Mouse (Mus musculus) layer of hippocampus, adult 8-10 months (tissue): ENCODE measurements around the gene Mafg. TPM values are rescaled to one million over a fixed set of nuclear protein-coding genes. Genes with fewer than 3 reads are reported as not detected.

ENCODE experiments used
- DNase-seq, 2 experiments: peaks; one replicate each; pipeline ENCODE4 v3.0.0; 2022; ENCODE audit warnings: low spot score in 2 of 2
- total RNA-seq, 4 experiments: library from RNA; stranded (reverse); gene quantifications; 2 replicates each; pipeline ENCODE4 v1.2.4; 2022

The Mafg gene
- total RNA-seq, 4 experiments from 2014 or later: 70.7 to 89.1 (median 77.4) TPM

GRCm38 (mm10) chr11:120647047-120647830, 13.8 kb upstream of the Mafg start:
- no peak for DNase-seq

- DNase-seq: peak; percentile 91
These were observed 10.2 kb upstream of the Mafg start, which contains the start of gene Pycr1 for GRCm38 (mm10) chr11:120643601-120643987. TSS of gene Pycr1 (minus strand) at chr11:120643769.

GRCm38 (mm10) chr11:120642939-120643600, 9.7 kb upstream of the Mafg start:
- no peak for DNase-seq

GRCm38 (mm10) chr11:120641869-120642268, 8.5 kb upstream of the Mafg start:
- no peak for DNase-seq

GRCm38 (mm10) chr11:120641255-120641654, 7.9 kb upstream of the Mafg start:
- no peak for DNase-seq

GRCm38 (mm10) chr11:120634810-120635209, 1.4 kb upstream of the Mafg start:
- no peak for DNase-seq

GRCm38 (mm10) chr11:120632559-120633519, 561 bp downstream of the Mafg start:
- DNase-seq: peak in 1 of 2 experiments; percentile 49

GRCm38 (mm10) chr11:120631726-120632448, 1.5 kb downstream of the Mafg start:
- DNase-seq: no peak

- no peak for DNase-seq
These were observed 2.3 kb downstream of the Mafg start for GRCm38 (mm10) chr11:120630881-120631725.

GRCm38 (mm10) chr11:120630401-120630871, 3.0 kb downstream of the Mafg start:
- no peak for DNase-seq

GRCm38 (mm10) chr11:120629911-120630310, 3.5 kb downstream of the Mafg start:
- no peak for DNase-seq

GRCm38 (mm10) chr11:120629341-120629730, 4.1 kb downstream of the Mafg start:
- no peak for DNase-seq

- no peak for DNase-seq
These were observed 4.6 kb downstream of the Mafg start for GRCm38 (mm10) chr11:120628601-120629340.

- no peak for DNase-seq
These were observed 5.7 kb downstream of the Mafg start for GRCm38 (mm10) chr11:120627468-120628300.

GRCm38 (mm10) chr11:120626785-120627467, 6.5 kb downstream of the Mafg start:
- no peak for DNase-seq

- no peak for DNase-seq
These were observed 8.1 kb downstream of the Mafg start, which contains the start of gene Sirt7 for GRCm38 (mm10) chr11:120625152-120625775. TSS of gene Sirt7 (minus strand) at chr11:120625240.

- peak; percentile 69 to 84 for DNase-seq
These were observed 8.7 kb downstream of the Mafg start for GRCm38 (mm10) chr11:120624680-120625111.
